Mouse (Mus musculus): ENCODE measurements around the gene Pdf.

- TF ChIP-seq CTCF (conservative IDR thresholded peaks at IDR 0.05; ENCODE audit: insufficient read depth, insufficient read length, low read depth, low read length) (no peak), POLR2A (IDR thresholded peaks at IDR 0.05; ENCODE audit: low read depth, low read length) (no peak)
Measured at GRCm38 (mm10) chr8:107062613-107063012, 14.2 kb upstream of the Pdf start.

Measured in kidney, adult 2 months (tissue).